Mouse (Mus musculus) adrenal gland (tissue): ENCODE data around the gene H60b.
"Not testable (repeated sequence)": the region's sequence is repeated elsewhere in the genome, so short reads cannot be mapped to it uniquely, and the experiment has no call there.

Experiments used
- intact Hi-C: fragments of 180-260 bp; cut with DNase I; formaldehyde crosslinking; loops from one replicate; pipeline ENCODE4 v1.15.1; 2025
- long read RNA-seq, 2 experiments: library from polyadenylated mRNA; unstranded; transcript quantifications; one replicate each; pipeline ENCODE4 v2.0.0; 2020; ENCODE audit warnings: borderline replicate concordance in 1 of 2; ENCODE audit not compliant: insufficient replicate concordance in 1 of 2

Gene H60b
- long read RNA-seq, experiment 1, partial matches to known transcripts = 0 of 1 reads
- long read RNA-seq, experiment 1, other reads (novel, unspliced or antisense) = 1 of 1 reads
- long read RNA-seq, experiment 2 = 0 reads

- intact Hi-C loops = not testable (repeated sequence)
Measured at GRCm38 (mm10) chr10:22158310-22158999, at the start of gene H60b, which contains the start of gene Raet1e. Gene H60b, plus strand, starts transcription at chr10:22158586. Gene Raet1e, plus strand, starts transcription at chr10:22158569.

- intact Hi-C loops = no loop called here
Measured at GRCm38 (mm10) chr10:22140665-22141280, 17.6 kb upstream of the H60b start.

GRCm38 (mm10) chr10:22142194-22142593, 16.2 kb upstream of the H60b start:
- intact Hi-C loops = not testable (repeated sequence)

GRCm38 (mm10) chr10:22142926-22143325, 15.5 kb upstream of the H60b start:
- intact Hi-C loops = no loop called here

GRCm38 (mm10) chr10:22148441-22149072, 9.8 kb upstream of the H60b start:
- intact Hi-C loops = no loop called here

- intact Hi-C loops = no loop called here
Measured at GRCm38 (mm10) chr10:22149073-22149690, 9.2 kb upstream of the H60b start, which contains the start of gene E030030I06Rik. Gene E030030I06Rik, minus strand, starts transcription at chr10:22149270.

GRCm38 (mm10) chr10:22149691-22150465, 8.5 kb upstream of the H60b start:
- intact Hi-C loops = no loop called here

- intact Hi-C loops = no loop called here
Measured at GRCm38 (mm10) chr10:22150593-22150992, 7.8 kb upstream of the H60b start.

GRCm38 (mm10) chr10:22151056-22151862, 7.1 kb upstream of the H60b start:
- intact Hi-C loops = not testable (repeated sequence)

- intact Hi-C loops = not testable (repeated sequence)
Measured at GRCm38 (mm10) chr10:22151863-22152640, 6.3 kb upstream of the H60b start.

GRCm38 (mm10) chr10:22153147-22153690, 5.2 kb upstream of the H60b start:
- intact Hi-C loops = not testable (repeated sequence)

- intact Hi-C loops = not testable (repeated sequence)
Measured at GRCm38 (mm10) chr10:22154127-22154526, 4.3 kb upstream of the H60b start.

- intact Hi-C loops = no loop called here
Measured at GRCm38 (mm10) chr10:22154871-22155799, 3.3 kb upstream of the H60b start.

GRCm38 (mm10) chr10:22159131-22159561, 760 bp downstream of the H60b start:
- intact Hi-C loops = no loop called here

GRCm38 (mm10) chr10:22159581-22160140, 1.3 kb downstream of the H60b start:
- intact Hi-C loops = loop anchor here (5.0 kb wide), 1 partner anchor 122 kb away; no protein-coding TSS in a partner anchor

GRCm38 (mm10) chr10:22163279-22163678, 4.9 kb downstream of the H60b start:
- intact Hi-C loops = loop anchor here (5.0 kb wide), 1 partner anchor 126 kb away; no protein-coding TSS in a partner anchor
